Mouse (Mus musculus): Measurements from ENCODE around the gene Btnl10. TPM values are rescaled to one million over a fixed set of nuclear protein-coding genes. Genes with fewer than 3 reads are reported as not detected.
A peak's percentile ranks its signal among the peaks of the same experiment; 100 is the strongest.

Btnl10 gene
- polyA plus RNA-seq, 1 experiment from 2014 or later, result 0.40 TPM

GRCm38 (mm10) chr11:58964216-58964615 is 46.5 kb downstream of the Btnl10 start:
- Histone ChIP-seq H3K9me3 (ENCODE audit: control insufficient read depth, low read length) (peaks cover 5% of the 10 kb centered on the region; the same call in 1 of the 2 replicates), H3K27ac (ENCODE audit: low read length) (no peak overlapping the region), H3K36me3 (ENCODE audit: control insufficient read depth, insufficient read depth, low read length) (no peaks in the 10 kb centered on the region), H3K9ac (ENCODE audit: low read depth, low read length) (no peak overlapping the region), H3K4me3 (ENCODE audit: low read length) (no peak overlapping the region), H3K4me2 (ENCODE audit: low read depth, low read length) (no peak overlapping the region), H3K27me3 (replicated peaks; ENCODE audit: control insufficient read depth, insufficient read depth, low read length) (peaks cover 2% of the 10 kb centered on the region; the same call in 1 of the 2 replicates), H3K4me1 (ENCODE audit: control insufficient read depth, insufficient read depth, low read length) (peaks cover 21% of the 10 kb centered on the region)
- no peak for ATAC-seq
- 85% methylated on average over 7 of the region's 7 CpGs for WGBS

DNA sequence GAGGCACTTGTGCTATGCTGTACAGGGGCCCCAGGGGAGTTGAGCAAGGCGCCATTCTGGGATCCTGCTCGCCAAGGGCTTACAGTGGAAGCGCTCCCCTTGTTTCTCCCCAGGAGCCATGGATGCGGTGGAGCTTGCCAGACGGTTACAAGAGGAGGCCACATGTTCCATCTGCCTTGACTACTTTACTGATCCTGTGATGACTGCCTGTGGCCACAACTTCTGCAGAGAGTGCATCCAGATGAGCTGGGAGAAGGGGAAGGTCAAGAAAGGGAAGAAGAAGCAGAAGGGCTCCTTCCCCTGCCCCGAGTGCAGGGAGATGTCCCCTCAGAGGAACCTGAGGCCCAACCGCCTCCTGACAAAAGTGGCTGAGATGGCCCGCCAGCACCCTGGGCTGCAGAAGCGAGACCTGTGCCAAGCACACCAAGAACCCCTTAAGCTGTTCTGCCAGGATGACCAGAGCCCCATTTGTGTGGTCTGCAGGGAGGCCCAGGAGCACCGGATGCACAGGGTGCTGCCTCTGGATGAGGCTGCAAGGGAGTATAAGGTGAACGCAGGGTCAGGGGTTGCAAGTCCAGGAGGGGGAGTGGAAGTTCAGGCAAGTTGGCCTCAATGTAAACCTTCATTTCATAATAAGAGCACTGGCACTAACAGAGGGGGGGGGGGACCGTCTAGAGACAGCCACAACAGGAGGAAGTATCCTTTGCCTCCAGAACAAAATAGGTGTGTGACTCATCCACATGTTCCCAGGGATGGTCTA is 47.5 kb downstream of the Btnl10 start:
- Histone ChIP-seq H3K9me3 (ENCODE audit: control insufficient read depth, low read length) (peaks cover 5% of the 10 kb centered on the region; the same call in 1 of the 2 replicates), H3K9ac (ENCODE audit: low read depth, low read length) (peak overlapping the region; percentile 29; the same call in 1 of the 2 replicates), H3K4me3 (ENCODE audit: low read length) (no peak overlapping the region), H3K27ac (ENCODE audit: low read length) (no peak overlapping the region), H3K4me2 (ENCODE audit: low read depth, low read length) (peak overlapping the region; percentile 16; the same call in 1 of the 2 replicates), H3K4me1 (ENCODE audit: control insufficient read depth, insufficient read depth, low read length) (peaks cover 17% of the 10 kb centered on the region), H3K27me3 (replicated peaks; ENCODE audit: control insufficient read depth, insufficient read depth, low read length) (peaks cover 2% of the 10 kb centered on the region; the same call in 1 of the 2 replicates), H3K36me3 (ENCODE audit: control insufficient read depth, insufficient read depth, low read length) (no peaks in the 10 kb centered on the region)
- WGBS, result 46% methylated on average over 12 of the region's 12 CpGs
- ATAC-seq, result peak; percentile 41

DNA sequence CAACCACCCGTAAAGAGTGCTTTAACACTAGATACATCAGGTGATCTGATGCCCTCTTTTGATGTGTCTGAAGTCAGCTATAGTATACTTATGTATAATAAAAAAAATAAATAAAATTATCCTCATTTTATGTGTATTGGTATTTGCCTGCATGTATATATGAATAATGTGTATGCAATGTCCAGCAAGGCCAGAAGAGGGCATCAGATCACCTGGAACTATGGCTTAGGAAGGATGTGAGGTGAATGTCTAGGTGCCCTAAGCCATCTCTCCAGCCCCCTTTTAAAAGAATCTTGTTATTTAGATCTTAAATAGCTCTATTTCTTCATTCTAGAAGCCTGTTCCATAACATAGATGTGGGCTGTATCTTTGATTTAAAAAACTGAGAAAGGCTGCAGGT is 49.6 kb downstream of the Btnl10 start:
- Histone ChIP-seq H3K4me2 (ENCODE audit: low read depth, low read length) (no peak overlapping the region), H3K4me1 (ENCODE audit: control insufficient read depth, insufficient read depth, low read length) (peaks cover 17% of the 10 kb centered on the region), H3K4me3 (ENCODE audit: low read length) (no peak overlapping the region), H3K9ac (ENCODE audit: low read depth, low read length) (no peak overlapping the region), H3K27ac (ENCODE audit: low read length) (no peak overlapping the region), H3K9me3 (ENCODE audit: control insufficient read depth, low read length) (no peaks in the 10 kb centered on the region), H3K36me3 (ENCODE audit: control insufficient read depth, insufficient read depth, low read length) (no peaks in the 10 kb centered on the region), H3K27me3 (replicated peaks; ENCODE audit: control insufficient read depth, insufficient read depth, low read length) (no peaks in the 10 kb centered on the region; the same call in 1 of the 2 replicates)
- no peak for ATAC-seq
- 98% methylated on average over 1 of the region's 1 CpGs for WGBS

DNA sequence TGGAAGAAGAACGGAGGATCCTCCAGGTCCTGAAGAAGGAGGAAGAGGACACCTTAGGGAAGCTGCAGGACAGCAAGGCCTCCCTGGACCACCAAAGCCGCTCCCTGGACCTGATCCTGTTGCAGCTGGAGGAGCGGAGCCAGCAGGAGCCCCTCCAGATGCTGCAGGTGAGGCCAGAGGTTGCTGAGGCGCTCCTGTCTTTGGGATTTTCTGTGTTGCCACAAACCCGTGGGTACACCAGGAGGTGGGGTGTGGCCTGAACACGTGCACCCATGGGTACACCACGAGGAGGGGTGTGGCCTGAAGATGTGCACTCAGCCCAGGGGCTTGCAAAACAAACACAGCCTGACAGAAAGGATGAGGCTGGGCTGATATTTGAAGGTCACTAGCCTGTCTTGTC is 50.8 kb downstream of the Btnl10 start:
- ATAC-seq, result no peak
- Histone ChIP-seq H3K27me3 (replicated peaks; ENCODE audit: control insufficient read depth, insufficient read depth, low read length) (no peaks in the 10 kb centered on the region), H3K4me2 (ENCODE audit: low read depth, low read length) (no peak overlapping the region), H3K9ac (ENCODE audit: low read depth, low read length) (no peak overlapping the region), H3K27ac (ENCODE audit: low read length) (no peak overlapping the region), H3K4me3 (ENCODE audit: low read length) (no peak overlapping the region), H3K9me3 (ENCODE audit: control insufficient read depth, low read length) (no peaks in the 10 kb centered on the region), H3K4me1 (ENCODE audit: control insufficient read depth, insufficient read depth, low read length) (peaks cover 17% of the 10 kb centered on the region), H3K36me3 (ENCODE audit: control insufficient read depth, insufficient read depth, low read length) (no peaks in the 10 kb centered on the region)
- 74% methylated on average over 7 of the region's 7 CpGs for WGBS

- Histone ChIP-seq H3K27ac (ENCODE audit: low read length) (no peak overlapping the region), H3K36me3 (ENCODE audit: control insufficient read depth, insufficient read depth, low read length) (no peaks in the 10 kb centered on the region), H3K4me2 (ENCODE audit: low read depth, low read length) (no peak overlapping the region), H3K9ac (ENCODE audit: low read depth, low read length) (no peak overlapping the region), H3K4me3 (ENCODE audit: low read length) (no peak overlapping the region), H3K27me3 (replicated peaks; ENCODE audit: control insufficient read depth, insufficient read depth, low read length) (no peaks in the 10 kb centered on the region), H3K9me3 (ENCODE audit: control insufficient read depth, low read length) (no peaks in the 10 kb centered on the region), H3K4me1 (ENCODE audit: control insufficient read depth, insufficient read depth, low read length) (peaks cover 15% of the 10 kb centered on the region)
- no peak for ATAC-seq
- WGBS, result 72% methylated on average over 8 of the region's 8 CpGs
Observed at GRCm38 (mm10) chr11:58969027-58969426, 51.3 kb downstream of the Btnl10 start.

DNA sequence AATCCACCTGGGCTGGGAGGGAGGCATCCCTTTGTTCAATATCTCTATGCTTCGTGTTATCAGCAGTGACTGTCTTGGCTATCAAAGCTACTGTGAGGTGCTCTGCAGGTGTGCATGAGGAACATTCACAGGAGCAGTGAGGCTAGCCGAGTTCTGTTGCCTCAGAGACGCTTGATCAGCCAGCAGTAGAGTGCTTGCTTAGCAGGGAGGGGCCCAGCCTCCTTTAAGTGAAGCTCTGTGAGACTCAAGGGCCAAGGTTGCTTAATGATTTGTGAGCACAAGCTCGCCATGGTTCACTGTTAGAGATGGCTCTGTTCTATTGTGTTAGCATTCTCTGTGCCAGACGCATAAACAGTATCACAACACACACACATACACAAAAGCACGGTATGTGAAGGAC is 52.0 kb downstream of the Btnl10 start:
- Histone ChIP-seq H3K27ac (ENCODE audit: low read length) (no peak overlapping the region), H3K4me2 (ENCODE audit: low read depth, low read length) (no peak overlapping the region), H3K36me3 (ENCODE audit: control insufficient read depth, insufficient read depth, low read length) (no peaks in the 10 kb centered on the region), H3K9me3 (ENCODE audit: control insufficient read depth, low read length) (no peaks in the 10 kb centered on the region), H3K4me3 (ENCODE audit: low read length) (no peak overlapping the region), H3K4me1 (ENCODE audit: control insufficient read depth, insufficient read depth, low read length) (peaks cover 15% of the 10 kb centered on the region), H3K27me3 (replicated peaks; ENCODE audit: control insufficient read depth, insufficient read depth, low read length) (no peaks in the 10 kb centered on the region), H3K9ac (ENCODE audit: low read depth, low read length) (no peak overlapping the region)
- peak; percentile 83 for ATAC-seq
- WGBS, result 48% methylated on average over 6 of the region's 6 CpGs

- Histone ChIP-seq H3K9ac (ENCODE audit: low read depth, low read length) (no peak overlapping the region), H3K4me2 (ENCODE audit: low read depth, low read length) (no peak overlapping the region), H3K27me3 (replicated peaks; ENCODE audit: control insufficient read depth, insufficient read depth, low read length) (no peaks in the 10 kb centered on the region), H3K9me3 (ENCODE audit: control insufficient read depth, low read length) (no peaks in the 10 kb centered on the region), H3K4me3 (ENCODE audit: low read length) (no peak overlapping the region), H3K27ac (ENCODE audit: low read length) (no peak overlapping the region), H3K36me3 (ENCODE audit: control insufficient read depth, insufficient read depth, low read length) (no peaks in the 10 kb centered on the region), H3K4me1 (ENCODE audit: control insufficient read depth, insufficient read depth, low read length) (peaks cover 7% of the 10 kb centered on the region)
- WGBS, result 90% methylated on average over 21 of the region's 21 CpGs
- no peak for ATAC-seq
Observed at GRCm38 (mm10) chr11:58970831-58971530, 53.3 kb downstream of the Btnl10 start.

DNA sequence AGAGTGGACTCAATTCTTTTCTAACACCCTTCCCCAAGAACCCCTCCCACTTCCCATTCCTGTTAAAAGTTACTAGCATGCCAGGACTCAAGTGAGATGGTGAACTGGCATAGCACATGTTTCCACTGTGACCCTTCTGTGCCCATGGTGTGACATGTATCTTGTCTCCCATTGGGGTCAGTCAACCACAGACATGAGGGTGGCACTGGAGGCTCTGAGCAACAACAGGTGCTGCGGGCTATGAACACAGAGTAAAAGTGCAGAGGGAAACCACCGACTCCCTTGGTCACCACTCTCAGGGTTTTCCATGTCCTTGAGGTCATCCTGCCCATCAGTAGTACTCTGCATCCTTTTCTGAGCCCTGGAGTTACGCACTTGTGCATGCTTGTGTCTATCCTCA is 54.1 kb downstream of the Btnl10 start:
- no peaks in the 10 kb centered on the region for H3K36me3 ChIP-seq (ENCODE audit: control insufficient read depth, insufficient read depth, low read length)
- no peak overlapping the region for H3K27ac ChIP-seq (ENCODE audit: low read length)
- H3K9ac ChIP-seq (ENCODE audit: low read depth, low read length), result no peak overlapping the region
- ATAC-seq, result no peak
- 91% methylated on average over 3 of the region's 3 CpGs for WGBS
- peaks cover 7% of the 10 kb centered on the region for H3K4me1 ChIP-seq (ENCODE audit: control insufficient read depth, insufficient read depth, low read length)
- H3K4me2 ChIP-seq (ENCODE audit: low read depth, low read length), result no peak overlapping the region
- no peaks in the 10 kb centered on the region for H3K27me3 ChIP-seq (replicated peaks; ENCODE audit: control insufficient read depth, insufficient read depth, low read length)
- H3K4me3 ChIP-seq (ENCODE audit: low read length), result no peak overlapping the region
- H3K9me3 ChIP-seq (ENCODE audit: control insufficient read depth, low read length), result no peaks in the 10 kb centered on the region

DNA sequence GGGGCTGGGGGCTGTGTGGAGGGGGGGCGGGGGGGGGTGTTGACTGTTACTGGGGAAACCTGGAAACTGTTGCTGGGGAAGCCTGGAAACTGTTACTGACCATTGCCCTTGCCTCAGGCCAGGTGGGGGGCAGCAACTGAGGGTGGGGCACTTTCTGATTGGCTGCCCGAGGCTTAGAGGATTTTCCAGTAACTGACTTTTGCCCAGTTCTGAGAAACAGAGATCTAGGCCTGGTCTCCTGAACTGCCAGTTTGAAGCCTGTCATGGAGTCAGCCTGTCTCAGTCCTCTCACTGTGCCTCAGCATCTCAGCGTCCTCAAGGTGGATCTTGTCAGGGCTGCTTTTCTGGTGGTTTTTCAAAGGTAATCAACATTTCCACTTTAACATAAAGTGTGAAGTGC is 56.7 kb downstream of the Btnl10 start:
- no peaks in the 10 kb centered on the region for H3K9me3 ChIP-seq (ENCODE audit: control insufficient read depth, low read length)
- H3K9ac ChIP-seq (ENCODE audit: low read depth, low read length), result no peak overlapping the region
- no peak overlapping the region for H3K4me2 ChIP-seq (ENCODE audit: low read depth, low read length)
- H3K27me3 ChIP-seq (replicated peaks; ENCODE audit: control insufficient read depth, insufficient read depth, low read length), result no peaks in the 10 kb centered on the region
- 87% methylated on average over 3 of the region's 3 CpGs for WGBS
- H3K4me3 ChIP-seq (ENCODE audit: low read length), result no peak overlapping the region
- H3K27ac ChIP-seq (ENCODE audit: low read length), result no peak overlapping the region
- no peak for ATAC-seq
- H3K4me1 ChIP-seq (ENCODE audit: control insufficient read depth, insufficient read depth, low read length), result peaks cover 11% of the 10 kb centered on the region
- no peaks in the 10 kb centered on the region for H3K36me3 ChIP-seq (ENCODE audit: control insufficient read depth, insufficient read depth, low read length)
